In the genomic region with DNA sequence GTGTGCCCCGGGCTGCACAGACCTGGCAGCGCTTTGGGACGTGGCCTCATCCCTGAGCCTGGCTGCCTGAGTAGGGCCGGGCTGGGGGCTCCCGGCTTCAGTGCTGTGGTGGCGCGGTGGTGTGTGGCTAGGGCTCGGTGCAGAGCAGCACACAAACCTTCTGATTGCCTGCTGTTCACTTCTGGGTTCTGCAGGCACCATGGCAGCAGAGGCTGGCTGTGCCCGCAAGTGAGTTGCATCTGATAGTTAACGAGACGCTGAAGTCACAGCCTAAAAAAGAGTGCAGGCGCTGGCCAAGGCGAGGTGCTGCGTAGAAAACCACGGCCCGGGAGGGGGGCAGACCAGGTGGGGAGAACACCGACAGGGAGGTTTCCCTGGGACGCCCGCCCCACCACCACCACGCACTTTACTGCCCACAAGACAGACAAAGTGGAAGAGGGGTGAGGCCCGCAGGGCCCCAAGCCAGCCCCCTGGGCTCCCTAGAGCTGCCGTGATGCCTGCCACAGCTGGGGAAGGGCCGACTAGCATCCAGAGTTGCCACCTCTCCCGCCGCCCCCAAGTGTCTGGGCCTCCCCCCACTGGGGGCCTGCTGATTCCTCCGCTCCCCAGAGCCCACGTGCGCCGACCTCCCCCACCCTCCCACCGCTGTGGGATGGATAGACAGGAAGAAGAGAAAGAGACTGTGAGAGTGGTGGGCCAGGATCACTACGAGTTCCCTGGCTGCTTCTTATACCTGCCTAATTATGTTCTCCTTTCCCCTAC, we compare ENCODE assay signal across 8 mouse cellular contexts. TPM values are rescaled to one million over a fixed set of nuclear protein-coding genes. Genes with fewer than 3 reads are reported as not detected.
DNase-seq lines count a peak whose midpoint lies in the region; ATAC-seq and TF ChIP-seq lines count a peak whose summit lies in the region.

No protein-coding gene starts in this region.

- no peaks in the 10 kb centered on the region for H3K36me3 ChIP-seq in heart, embryonic 15.5 days
- H3K36me3 ChIP-seq in intestine, embryonic 14.5 days (ENCODE audit: control insufficient read depth, insufficient read depth, low read length) = no peaks in the 10 kb centered on the region
- no peaks in the 10 kb centered on the region for H3K36me3 ChIP-seq in midbrain, postnatal 0 days (ENCODE audit: insufficient read depth, low read length)

- no peaks in the 10 kb centered on the region for H3K27me3 ChIP-seq in heart, embryonic 15.5 days
- H3K27me3 ChIP-seq in intestine, embryonic 14.5 days (replicated peaks; ENCODE audit: control insufficient read depth, insufficient read depth, low read length) = no peaks in the 10 kb centered on the region
- H3K27me3 ChIP-seq in midbrain, postnatal 0 days (ENCODE audit: insufficient read depth, low read length) = no peaks in the 10 kb centered on the region

- peak; percentile 31; the same call in 1 of the 2 replicates for ATAC-seq in heart, embryonic 15.5 days (replicated peaks; ENCODE audit: insufficient number of reproducible peaks, insufficient read depth, low FRiP score, low read depth)
- ATAC-seq in common myeloid progenitor, adult 5-6 weeks (replicated peaks; ENCODE audit: low read depth, poor library complexity, severe bottlenecking) = peak; percentile 81
- peak; percentile 64; the same call in 1 of the 2 replicates for ATAC-seq in intestine, embryonic 14.5 days (replicated peaks; ENCODE audit: low FRiP score, low TSS enrichment, low read depth)
- ATAC-seq in midbrain, postnatal 0 days (ENCODE audit: low FRiP score) = peak; percentile 60

- TF ChIP-seq CTCF in midbrain, postnatal 0 days (IDR thresholded peaks at IDR 0.05) = no peak

- H3K4me3 ChIP-seq in heart, embryonic 15.5 days = peak overlapping the region; percentile 55
- H3K4me3 ChIP-seq in intestine, embryonic 14.5 days (ENCODE audit: low read depth, low read length) = peak overlapping the region; percentile 27; the same call in 1 of the 2 replicates
- peak overlapping the region; percentile 28 for H3K4me3 ChIP-seq in midbrain, postnatal 0 days (ENCODE audit: low read depth, low read length)

- no peaks in the 10 kb centered on the region for H3K9me3 ChIP-seq in heart, embryonic 15.5 days (replicated peaks)
- H3K9me3 ChIP-seq in intestine, embryonic 14.5 days (ENCODE audit: control insufficient read depth, low read length) = no peaks in the 10 kb centered on the region
- H3K9me3 ChIP-seq in midbrain, postnatal 0 days (ENCODE audit: low read length) = no peaks in the 10 kb centered on the region

- DNase-seq in heart, postnatal 36 days = no peak
- DNase-seq in intestine, embryonic 14.5 days (ENCODE audit: low spot score) = peak; percentile 54
- no peak for DNase-seq in midbrain, postnatal 0 days (ENCODE audit: low spot score)
- no peak for DNase-seq in right cerebral cortex, postnatal 4 days
- no peak for DNase-seq in gastrocnemius, postnatal 10 days
- DNase-seq in urinary bladder, postnatal 10 days (ENCODE audit: low spot score) = no peak

- H3K9ac ChIP-seq in heart, embryonic 15.5 days = peak overlapping the region; percentile 58
- peak overlapping the region; percentile 45 for H3K9ac ChIP-seq in intestine, embryonic 14.5 days (ENCODE audit: low read length)
- peak overlapping the region; percentile 39; the same call in 1 of the 2 replicates for H3K9ac ChIP-seq in midbrain, postnatal 0 days (replicated peaks; ENCODE audit: low read length, poor library complexity, severe bottlenecking)

- peaks cover 10% of the 10 kb centered on the region for H3K4me1 ChIP-seq in heart, embryonic 15.5 days (replicated peaks)
- no peaks in the 10 kb centered on the region for H3K4me1 ChIP-seq in intestine, embryonic 14.5 days (replicated peaks; ENCODE audit: control insufficient read depth, insufficient read depth, low read length)
- H3K4me1 ChIP-seq in midbrain, postnatal 0 days (ENCODE audit: insufficient read depth, low read length) = no peaks in the 10 kb centered on the region

- intact Hi-C loops in heart, postnatal 36 days (cut with DNase I) = no loop called here

- H3K4me2 ChIP-seq in heart, embryonic 15.5 days = peak overlapping the region; percentile 93
- H3K4me2 ChIP-seq in intestine, embryonic 14.5 days (ENCODE audit: low read length) = peak overlapping the region; percentile 58
- peak overlapping the region; percentile 58 for H3K4me2 ChIP-seq in midbrain, postnatal 0 days (ENCODE audit: low read depth, low read length, poor library complexity, severe bottlenecking)

- no peak overlapping the region for H3K27ac ChIP-seq in heart, embryonic 15.5 days
- H3K27ac ChIP-seq in intestine, embryonic 14.5 days (ENCODE audit: low read depth) = no peak overlapping the region
- H3K27ac ChIP-seq in midbrain, postnatal 0 days (ENCODE audit: low read depth, low read length) = no peak overlapping the region

- WGBS in heart, embryonic 15.5 days = 20% methylated on average over 31 of the region's 31 CpGs
- 29% methylated on average over 30 of the region's 31 CpGs for WGBS in intestine, embryonic 14.5 days
- WGBS in midbrain, postnatal 0 days = 32% methylated on average over 29 of the region's 31 CpGs

RNA-seq across cellular contexts. Expression of a gene that starts 19.2 kb away (rescaled TPM):
- polyA plus RNA-seq in heart, embryonic 15.5 days (2015; fragmentation: Nextera tagmentation; extraction: Ambion mirVana) = not detected in 2 replicates
- total RNA-seq in heart, postnatal 36 days (2021) = not detected
- not detected in 2 replicates for total RNA-seq in common myeloid progenitor, adult 5-6 weeks (2017)
- polyA plus RNA-seq in intestine, embryonic 14.5 days (2014; fragmentation: Nextera tagmentation; extraction: Ambion mirVana) = not detected in 2 replicates
- total RNA-seq in midbrain, postnatal 0 days (2014; rRNA removed) = not detected in 2 replicates
- polyA plus RNA-seq in midbrain, postnatal 0 days (2015; fragmentation: Nextera tagmentation; extraction: Ambion mirVana) = not detected in 2 replicates
- not detected for total RNA-seq in gastrocnemius, postnatal 10 days (2021)

RNA-seq across cellular contexts. Expression of a gene that starts 27.8 kb away (rescaled TPM):
- polyA plus RNA-seq in heart, embryonic 15.5 days (2015; fragmentation: Nextera tagmentation; extraction: Ambion mirVana) = 3.0 and 3.4 TPM in 2 replicates
- 10 to 100 TPM; 16.3 to 16.5 TPM for total RNA-seq in heart, postnatal 36 days (2021)
- 19.3 and 30.0 TPM in 2 replicates for total RNA-seq in common myeloid progenitor, adult 5-6 weeks (2017)
- 5.9 and 6.6 TPM in 2 replicates for polyA plus RNA-seq in intestine, embryonic 14.5 days (2014; fragmentation: Nextera tagmentation; extraction: Ambion mirVana)
- 12.7 and 22.4 TPM in 2 replicates for total RNA-seq in midbrain, postnatal 0 days (2014; rRNA removed)
- polyA plus RNA-seq in midbrain, postnatal 0 days (2015; fragmentation: Nextera tagmentation; extraction: Ambion mirVana) = 2.2 and 2.5 TPM in 2 replicates
- 10 to 100 TPM; 14.9 to 15.4 TPM for total RNA-seq in gastrocnemius, postnatal 10 days (2021)

RNA-seq across cellular contexts. Expression of a gene that starts 28.2 kb away (rescaled TPM):
- polyA plus RNA-seq in heart, embryonic 15.5 days (2015; fragmentation: Nextera tagmentation; extraction: Ambion mirVana) = 143 and 177 TPM in 2 replicates
- 10 to 100 TPM; 97.2 to 98.6 TPM for total RNA-seq in heart, postnatal 36 days (2021)
- 254 and 263 TPM in 2 replicates for total RNA-seq in common myeloid progenitor, adult 5-6 weeks (2017)
- polyA plus RNA-seq in intestine, embryonic 14.5 days (2014; fragmentation: Nextera tagmentation; extraction: Ambion mirVana) = 198 and 202 TPM in 2 replicates
- 55.7 and 70.7 TPM in 2 replicates for total RNA-seq in midbrain, postnatal 0 days (2014; rRNA removed)
- polyA plus RNA-seq in midbrain, postnatal 0 days (2015; fragmentation: Nextera tagmentation; extraction: Ambion mirVana) = 195 and 196 TPM in 2 replicates
- 100 to 1,000 TPM; 128 to 132 TPM for total RNA-seq in gastrocnemius, postnatal 10 days (2021)

Comparison
In these comparisons a context has a peak if more than half of its experiments do, and no peak if none do; other contexts are left out.
1. ATAC-seq: peak in every context shown above with its lines; median percentile 81 in common myeloid progenitor, adult 5-6 weeks; 64 in intestine, embryonic 14.5 days; 60 in midbrain, postnatal 0 days; 31 in heart, embryonic 15.5 days.